Mouse (Mus musculus): ENCODE measurements at regions not wholly inside any gene's neighbourhood (a gene's known extent, or its start where the extent isn't known, plus 50 kb on each side); places are given as distances from the start of the nearest gene placed in this dataset.
A peak's percentile ranks its signal among the peaks of the same experiment; 100 is the strongest.
"Not testable (repeated sequence)": the region's sequence is repeated elsewhere in the genome, so short reads cannot be mapped to it uniquely, and the experiment has no call there.

- Histone ChIP-seq H3K4me2 (no peak overlapping the region), H3K27ac (replicated peaks) (no peak overlapping the region), H3K9ac (no peak overlapping the region), H3K27me3 (no peaks in the 10 kb centered on the region), H3K4me3 (no peak overlapping the region), H3K4me1 (replicated peaks) (no peaks in the 10 kb centered on the region), H3K36me3 (no peaks in the 10 kb centered on the region), H3K9me3 (no peaks in the 10 kb centered on the region)
- no peak for ATAC-seq (ENCODE audit: low FRiP score, low read depth)
- WGBS, result 36% methylated on average over 1 of the region's 1 CpGs
Measured at GRCm38 (mm10) chr13:35564006-35564405, 95.6 kb upstream of the Cdyl start.

- Histone ChIP-seq H3K36me3 (no peaks in the 10 kb centered on the region), H3K4me2 (no peak overlapping the region), H3K4me1 (replicated peaks) (no peaks in the 10 kb centered on the region), H3K4me3 (no peak overlapping the region), H3K9me3 (no peaks in the 10 kb centered on the region), H3K27me3 (no peaks in the 10 kb centered on the region), H3K27ac (replicated peaks) (no peak overlapping the region), H3K9ac (no peak overlapping the region)
- peak; percentile 56; the same call in 1 of the 2 replicates for ATAC-seq (ENCODE audit: low FRiP score, low read depth)
- WGBS, result 19% methylated on average over 3 of the region's 3 CpGs
Measured at GRCm38 (mm10) chr13:35581616-35582015, 78.0 kb upstream of the Cdyl start.

GRCm38 (mm10) chr13:35598003-35598402, 61.6 kb upstream of the Cdyl start:
- 91% methylated on average over 5 of the region's 5 CpGs for WGBS
- no peaks in the 10 kb centered on the region for H3K9me3 ChIP-seq
- H3K27me3 ChIP-seq, result no peaks in the 10 kb centered on the region
- no peak for ATAC-seq (ENCODE audit: low FRiP score, low read depth)
- H3K9ac ChIP-seq, result no peak overlapping the region
- H3K4me2 ChIP-seq, result no peak overlapping the region
- no peak overlapping the region for H3K27ac ChIP-seq (replicated peaks)
- H3K36me3 ChIP-seq, result no peaks in the 10 kb centered on the region
- no peak overlapping the region for H3K4me3 ChIP-seq
- H3K4me1 ChIP-seq (replicated peaks), result no peaks in the 10 kb centered on the region

GRCm38 (mm10) chr13:35601560-35602135, 58.0 kb upstream of the Cdyl start:
- ATAC-seq (ENCODE audit: low FRiP score, low read depth), result no peak
- no peaks in the 10 kb centered on the region for H3K36me3 ChIP-seq
- WGBS, result 84% methylated on average over 2 of the region's 2 CpGs
- no peaks in the 10 kb centered on the region for H3K4me1 ChIP-seq (replicated peaks)
- H3K9ac ChIP-seq, result no peak overlapping the region
- H3K4me3 ChIP-seq, result no peak overlapping the region
- no peak overlapping the region for H3K4me2 ChIP-seq
- no peaks in the 10 kb centered on the region for H3K9me3 ChIP-seq
- no peak overlapping the region for H3K27ac ChIP-seq (replicated peaks)
- no peaks in the 10 kb centered on the region for H3K27me3 ChIP-seq

- Histone ChIP-seq H3K27ac (replicated peaks) (no peak overlapping the region), H3K9me3 (no peaks in the 10 kb centered on the region), H3K9ac (no peak overlapping the region), H3K4me1 (replicated peaks) (no peaks in the 10 kb centered on the region), H3K27me3 (no peaks in the 10 kb centered on the region), H3K4me2 (no peak overlapping the region), H3K36me3 (no peaks in the 10 kb centered on the region), H3K4me3 (no peak overlapping the region)
- 96% methylated on average over 5 of the region's 5 CpGs for WGBS
- no peak for ATAC-seq (ENCODE audit: low FRiP score, low read depth)
Measured at GRCm38 (mm10) chr13:35603080-35603479, 56.6 kb upstream of the Cdyl start.

GRCm38 (mm10) chr13:35604061-35604460, 55.6 kb upstream of the Cdyl start:
- Histone ChIP-seq H3K27ac (replicated peaks) (no peak overlapping the region), H3K36me3 (no peaks in the 10 kb centered on the region), H3K9ac (no peak overlapping the region), H3K4me3 (no peak overlapping the region), H3K9me3 (no peaks in the 10 kb centered on the region), H3K4me1 (replicated peaks) (no peaks in the 10 kb centered on the region), H3K4me2 (no peak overlapping the region), H3K27me3 (no peaks in the 10 kb centered on the region)
- 67% methylated on average over 1 of the region's 1 CpGs for WGBS
- ATAC-seq (ENCODE audit: low FRiP score, low read depth), result no peak

GRCm38 (mm10) chr13:35604765-35605164, 54.9 kb upstream of the Cdyl start:
- Histone ChIP-seq H3K9ac (no peak overlapping the region), H3K4me2 (no peak overlapping the region), H3K27me3 (no peaks in the 10 kb centered on the region), H3K4me1 (replicated peaks) (no peaks in the 10 kb centered on the region), H3K27ac (replicated peaks) (no peak overlapping the region), H3K4me3 (no peak overlapping the region), H3K36me3 (no peaks in the 10 kb centered on the region), H3K9me3 (no peaks in the 10 kb centered on the region)
- ATAC-seq (ENCODE audit: low FRiP score, low read depth), result no peak
- 93% methylated on average over 3 of the region's 3 CpGs for WGBS

GRCm38 (mm10) chr13:35606857-35607561, 52.6 kb upstream of the Cdyl start:
- H3K27ac ChIP-seq (replicated peaks); H3K9ac ChIP-seq; H3K27me3 ChIP-seq; H3K4me2 ChIP-seq; H3K9me3 ChIP-seq; H3K4me3 ChIP-seq; H3K4me1 ChIP-seq (replicated peaks); ATAC-seq (ENCODE audit: low FRiP score, low read depth); H3K36me3 ChIP-seq: not testable (repeated sequence)
- WGBS, result 84% methylated on average over 5 of the region's 5 CpGs

GRCm38 (mm10) chr13:35607710-35608109, 51.9 kb upstream of the Cdyl start:
- Histone ChIP-seq H3K4me1 (replicated peaks) (no peaks in the 10 kb centered on the region), H3K27me3 (no peaks in the 10 kb centered on the region), H3K9me3 (no peaks in the 10 kb centered on the region), H3K27ac (replicated peaks) (no peak overlapping the region), H3K36me3 (no peaks in the 10 kb centered on the region), H3K9ac (no peak overlapping the region), H3K4me2 (no peak overlapping the region), H3K4me3 (no peak overlapping the region)
- ATAC-seq (ENCODE audit: low FRiP score, low read depth), result no peak
- WGBS, result 97% methylated on average over 2 of the region's 2 CpGs

Measured in hindbrain, embryonic 15.5 days (tissue).